ENCODE assay signal across 1 mouse cellular context in the genomic region with DNA sequence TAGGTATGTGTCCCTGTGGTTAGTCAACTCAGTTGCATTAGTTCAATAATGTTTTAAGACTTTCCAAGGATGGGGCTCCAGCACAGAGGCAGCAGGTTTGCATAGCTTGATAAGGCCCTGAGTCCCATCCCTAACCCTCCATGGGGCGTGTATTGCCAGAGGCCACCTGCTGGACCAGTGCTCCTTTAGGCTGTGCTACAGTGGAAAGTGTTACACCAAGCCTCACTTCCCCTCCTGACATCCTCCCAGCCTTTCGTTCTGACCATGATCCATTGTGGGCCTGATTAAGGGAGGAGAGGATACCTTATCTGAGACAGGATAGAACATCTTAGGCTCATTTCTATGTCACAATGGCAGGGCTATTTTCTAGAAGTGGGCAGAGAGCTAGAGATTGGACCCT.
TF ChIP-seq lines count a peak whose summit lies in the region.

No protein-coding gene starts in this region.

TF ChIP-seq in MEL, 35 proteins besides CTCF, POLR2A, EP300 and RAD21 (continued from another document):
- TF ChIP-seq UBTF (IDR thresholded peaks at IDR 0.05; ENCODE audit: borderline replicate concordance, insufficient read depth, low read depth, low read length) = no peak
- no peak for TF ChIP-seq POLR2AphosphoS5 (IDR thresholded peaks at IDR 0.05; ENCODE audit: borderline replicate concordance, low read depth, low read length)
- TF ChIP-seq USF1 (IDR thresholded peaks at IDR 0.05; ENCODE audit: low read depth, low read length) = no peak
- peak; percentile 32; the same call in 1 of the 2 replicates for TF ChIP-seq TBP (IDR thresholded peaks at IDR 0.05; ENCODE audit: low read depth, low read length)
- no peak for TF ChIP-seq MEF2A (IDR thresholded peaks at IDR 0.05; ENCODE audit: extremely low read depth, insufficient replicate concordance, low read depth, low read length, poor library complexity, severe bottlenecking)
- TF ChIP-seq NELFE (IDR thresholded peaks at IDR 0.05; ENCODE audit: low read depth, low read length) = no peak
- TF ChIP-seq MYC (IDR thresholded peaks at IDR 0.05; ENCODE audit: low read depth, low read length) = 0 out of 2 replicates have a peak, but pooled peaks have one; percentile 28
- no peak for TF ChIP-seq ELF1 (IDR thresholded peaks at IDR 0.05; ENCODE audit: low read depth, low read length)
TF ChIP-seq in MEL: peak in this region for 5.
